In genomic region chr16:57420773-57421556, GRCm38 (mm10) we compare ENCODE assay signal across 9 mouse cellular contexts.
DNase-seq lines count a peak whose midpoint lies in the region; ATAC-seq and TF ChIP-seq lines count a peak whose summit lies in the region.
"Had no signal": no experiment of that assay in that cellular context is flagged by ENCODE, and none has a peak within 500 bp of the region (broad histone marks: within the 10 kb centered on the region; RNA-seq: fewer than 3 reads in every experiment).

No protein-coding gene starts in this region.

- TF ChIP-seq CTCF in layer of hippocampus, adult 2 months (conservative IDR thresholded peaks at IDR 0.05) = no peak

- intact Hi-C loops in heart, postnatal 14 days (cut with DNase I) = loop anchor here (5.0 kb wide), 1 partner anchor 131 kb away; no protein-coding TSS in a partner anchor

- peak; percentile 65 for DNase-seq in 3134 (ENCODE audit: extremely low read depth, insufficient read length, low spot score)
- DNase-seq in NIH3T3 (ENCODE audit: low read depth) = peak; percentile 86
- DNase-seq in heart, postnatal 14 days = peak; percentile 35 to 44
- DNase-seq in layer of hippocampus, adult 2 months (ENCODE audit: low spot score in 2 of 2) = no peak
- no peak for DNase-seq in midbrain, embryonic 10.5 days (ENCODE audit: low spot score)
- DNase-seq in yolk sac, embryonic 10.5 days (ENCODE audit: low spot score) = no peak

- WGBS in limb, embryonic 13.5 days = 9% methylated on average over 8 of the region's 8 CpGs
- WGBS in midbrain, embryonic 10.5 days = 75% methylated on average over 8 of the region's 8 CpGs
- WGBS in hindbrain, embryonic 13.5 days = 55% methylated on average over 8 of the region's 8 CpGs

- no peak overlapping the region for H3K9ac ChIP-seq in limb, embryonic 13.5 days
- H3K9ac ChIP-seq in hindbrain, embryonic 13.5 days = no peak overlapping the region
- H3K9ac ChIP-seq: liver, embryonic 15.5 days had no signal

- H3K4me1 ChIP-seq in limb, embryonic 13.5 days = peaks cover 55% of the 10 kb centered on the region
- peaks cover 10% of the 10 kb centered on the region for H3K4me1 ChIP-seq in midbrain, embryonic 10.5 days
- H3K4me1 ChIP-seq in hindbrain, embryonic 13.5 days (replicated peaks) = peaks cover 17% of the 10 kb centered on the region
- H3K4me1 ChIP-seq: liver, embryonic 15.5 days had no signal

- H3K27me3 ChIP-seq in limb, embryonic 13.5 days = no peaks in the 10 kb centered on the region
- no peaks in the 10 kb centered on the region for H3K27me3 ChIP-seq in midbrain, embryonic 10.5 days (ENCODE audit: low read depth, poor library complexity, severe bottlenecking)
- no peaks in the 10 kb centered on the region for H3K27me3 ChIP-seq in hindbrain, embryonic 13.5 days
- H3K27me3 ChIP-seq: liver, embryonic 15.5 days had no signal

- H3K9me3 ChIP-seq in limb, embryonic 13.5 days = no peaks in the 10 kb centered on the region
- no peaks in the 10 kb centered on the region for H3K9me3 ChIP-seq in midbrain, embryonic 10.5 days (replicated peaks)
- no peaks in the 10 kb centered on the region for H3K9me3 ChIP-seq in hindbrain, embryonic 13.5 days
- H3K9me3 ChIP-seq: liver, embryonic 15.5 days had no signal

- 0 out of 2 replicates have a peak overlapping the region, but pooled peaks have one; percentile 23 for H3K27ac ChIP-seq in limb, embryonic 13.5 days
- H3K27ac ChIP-seq in layer of hippocampus, adult 2 months = no peak overlapping the region
- H3K27ac ChIP-seq in midbrain, embryonic 10.5 days (replicated peaks) = no peak overlapping the region
- H3K27ac ChIP-seq in hindbrain, embryonic 13.5 days = no peak overlapping the region
- H3K27ac ChIP-seq: liver, embryonic 15.5 days had no signal

- H3K36me3 ChIP-seq in limb, embryonic 13.5 days = no peaks in the 10 kb centered on the region
- H3K36me3 ChIP-seq in midbrain, embryonic 10.5 days = no peaks in the 10 kb centered on the region
- H3K36me3 ChIP-seq in hindbrain, embryonic 13.5 days = no peaks in the 10 kb centered on the region
- H3K36me3 ChIP-seq: liver, embryonic 15.5 days had no signal

- ATAC-seq in limb, embryonic 13.5 days (ENCODE audit: low FRiP score, low read depth) = no peak
- no peak for ATAC-seq in hindbrain, embryonic 13.5 days (ENCODE audit: low FRiP score)

- H3K4me3 ChIP-seq in limb, embryonic 13.5 days = no peak overlapping the region
- no peak overlapping the region for H3K4me3 ChIP-seq in layer of hippocampus, adult 2 months
- no peak overlapping the region for H3K4me3 ChIP-seq in midbrain, embryonic 10.5 days
- no peak overlapping the region for H3K4me3 ChIP-seq in hindbrain, embryonic 13.5 days
- H3K4me3 ChIP-seq: liver, embryonic 15.5 days had no signal

- no peak overlapping the region for H3K4me2 ChIP-seq in limb, embryonic 13.5 days (replicated peaks)
- no peak overlapping the region for H3K4me2 ChIP-seq in hindbrain, embryonic 13.5 days
- H3K4me2 ChIP-seq: liver, embryonic 15.5 days had no signal

Comparison
In these comparisons a context has a peak if more than half of its experiments do, and no peak if none do; other contexts are left out.
1. DNase-seq: peak in 3134 (single experiment), NIH3T3 (single experiment) and heart, postnatal 14 days (2 of 2); none in layer of hippocampus, adult 2 months (0 of 2), midbrain, embryonic 10.5 days (single experiment) and yolk sac, embryonic 10.5 days (single experiment).